Mouse (Mus musculus): ENCODE data around the gene Schip1.

DNA sequence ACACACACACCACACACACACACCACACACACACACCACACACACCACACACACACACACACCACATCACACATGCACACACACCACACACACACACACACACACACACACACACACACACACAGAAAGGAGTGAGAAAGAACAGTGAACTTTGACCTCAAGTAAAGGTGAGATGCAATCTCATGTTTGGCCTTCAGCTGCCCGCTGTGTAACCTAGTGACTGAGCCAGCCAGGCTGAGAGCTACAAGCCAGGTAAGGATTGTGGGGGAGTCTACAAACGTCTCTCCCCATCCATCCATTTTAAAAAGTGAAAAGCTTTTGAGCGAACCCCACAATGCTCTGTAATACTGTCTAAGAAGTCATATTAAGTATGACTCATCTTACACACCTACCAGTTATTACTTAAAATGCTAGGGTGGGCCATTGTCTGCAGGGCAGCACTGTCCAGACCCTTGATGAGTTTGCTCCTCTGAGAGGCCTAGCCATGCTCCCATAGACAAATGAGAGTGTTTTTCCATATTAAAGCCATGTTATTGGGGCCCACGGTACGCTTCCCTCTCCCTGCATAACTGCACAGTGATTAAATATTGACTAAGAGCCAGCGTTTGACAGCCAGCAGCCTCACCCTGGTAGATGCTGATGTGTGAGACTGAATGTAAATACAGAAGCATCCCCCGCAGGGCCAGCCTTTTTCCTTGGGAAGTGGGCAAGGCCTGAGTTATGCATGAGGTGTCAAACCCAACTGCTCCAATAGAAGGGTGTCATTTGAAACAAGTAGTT, 448.9 kb downstream of the Schip1 start:
- TF ChIP-seq CTCF (IDR thresholded peaks at IDR 0.05; ENCODE audit: low read depth) = no peak
- no peak for TF ChIP-seq EP300 (IDR thresholded peaks at IDR 0.05; ENCODE audit: low read depth)
